Mouse (Mus musculus): ENCODE results near the gene Ren1. TPM values are rescaled to one million over a fixed set of nuclear protein-coding genes. Genes with fewer than 3 reads are reported as not detected.

Gene Ren1
- polyA plus RNA-seq, 1 experiment from 2014 or later: not detected

DNA sequence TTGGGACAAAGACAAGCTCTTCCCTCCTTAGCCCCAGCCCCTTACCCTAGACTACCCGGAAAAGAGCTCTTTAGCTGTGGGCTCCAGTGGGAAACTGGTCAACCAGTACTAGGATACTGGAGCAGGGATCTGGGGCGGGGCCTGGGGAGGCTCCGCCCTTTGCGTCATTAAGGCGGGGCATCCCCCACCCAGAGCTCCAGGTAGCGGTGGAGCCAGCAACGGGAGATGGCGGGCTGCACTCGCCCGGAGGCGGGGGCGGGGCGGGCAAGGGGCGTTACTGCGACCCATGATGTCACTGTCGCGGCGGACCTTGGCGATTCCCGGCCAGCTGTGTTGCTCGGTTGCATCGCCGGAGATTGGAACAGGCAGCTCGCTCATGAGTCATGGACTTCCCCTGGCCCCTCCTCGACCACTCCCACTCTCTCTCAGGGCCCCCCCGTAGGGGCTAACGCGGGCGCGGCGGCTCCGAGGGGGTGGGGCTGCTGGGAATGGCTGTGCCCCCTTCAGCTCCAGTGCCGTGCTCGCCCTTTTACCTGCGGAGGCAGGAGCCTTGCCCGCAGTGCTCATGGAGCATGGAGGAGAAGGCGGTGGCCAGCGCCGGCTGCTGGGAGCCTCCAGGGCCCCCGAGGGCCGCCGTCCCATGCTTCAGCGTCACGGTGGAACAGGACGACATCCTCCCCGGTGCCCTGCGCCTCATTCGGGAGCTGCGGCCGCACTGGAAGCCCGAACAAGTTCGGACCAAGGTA lies 13.1 kb downstream of the Ren1 start, which contains the start of gene Etnk2:
TSS of gene Etnk2 (plus strand) at position 297 of the 746 bp plus-strand sequence.
- Histone ChIP-seq H3K4me2 (peak within 1 kb of the TSS; percentile 93), H3K4me1 (ENCODE audit: control insufficient read depth, insufficient read depth, low read length) (peaks cover 24% of the 10 kb centered on the region), H3K27me3 (ENCODE audit: control insufficient read depth, insufficient read depth, low read length) (peaks cover 47% of the 10 kb centered on the region), H3K9me3 (replicated peaks; ENCODE audit: control insufficient read depth, low read length) (no peaks in the 10 kb centered on the region), H3K4me3 (ENCODE audit: low read depth, low read length) (peak within 1 kb of the TSS; percentile 66), H3K27ac (ENCODE audit: low read depth, low read length) (no peak within 1 kb of the TSS), H3K36me3 (ENCODE audit: control insufficient read depth, insufficient read depth, low read length) (no peaks in the 10 kb centered on the region), H3K9ac (ENCODE audit: low read depth, low read length) (peak within 1 kb of the TSS; percentile 66)
- under 1% methylated on average over 52 of the region's 52 CpGs for WGBS (ENCODE audit: insufficient replicate concordance)
- peak; percentile 52 for ATAC-seq (replicated peaks; ENCODE audit: insufficient number of reproducible peaks, low FRiP score, low TSS enrichment)

DNA sequence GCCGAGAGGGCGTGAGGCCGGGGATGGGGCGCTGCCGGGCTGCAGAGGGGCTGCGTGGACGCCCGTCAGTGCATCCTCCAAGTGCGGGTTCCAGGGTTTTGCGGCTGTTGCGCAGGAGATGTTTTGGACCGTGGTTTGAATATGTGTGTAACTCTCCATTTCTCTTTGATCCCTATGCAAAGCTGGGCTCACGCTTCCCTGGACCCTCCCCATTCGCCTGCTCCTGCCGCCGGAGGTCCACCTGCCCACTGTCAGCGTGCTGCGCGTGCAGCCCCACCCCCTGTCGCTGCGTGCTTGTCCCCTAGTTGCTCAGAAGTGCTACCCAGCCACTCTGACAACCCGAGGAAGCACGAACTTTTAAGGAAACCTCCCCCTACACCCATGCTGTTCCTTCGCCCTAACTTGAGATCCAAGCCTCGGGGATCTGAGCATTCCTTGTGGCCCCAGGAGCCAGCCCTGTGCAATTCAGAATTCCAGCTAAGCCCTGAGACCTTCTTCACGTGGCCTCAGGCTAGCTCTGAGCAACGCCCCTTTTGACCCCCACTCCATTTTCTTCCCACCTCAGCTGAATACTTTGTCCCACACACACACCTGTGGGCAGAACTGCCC lies 13.8 kb downstream of the Ren1 start:
- WGBS (ENCODE audit: insufficient replicate concordance): 2% methylated on average over 27 of the region's 27 CpGs
- no peak overlapping the region for H3K27ac ChIP-seq (ENCODE audit: low read depth, low read length)

DNA sequence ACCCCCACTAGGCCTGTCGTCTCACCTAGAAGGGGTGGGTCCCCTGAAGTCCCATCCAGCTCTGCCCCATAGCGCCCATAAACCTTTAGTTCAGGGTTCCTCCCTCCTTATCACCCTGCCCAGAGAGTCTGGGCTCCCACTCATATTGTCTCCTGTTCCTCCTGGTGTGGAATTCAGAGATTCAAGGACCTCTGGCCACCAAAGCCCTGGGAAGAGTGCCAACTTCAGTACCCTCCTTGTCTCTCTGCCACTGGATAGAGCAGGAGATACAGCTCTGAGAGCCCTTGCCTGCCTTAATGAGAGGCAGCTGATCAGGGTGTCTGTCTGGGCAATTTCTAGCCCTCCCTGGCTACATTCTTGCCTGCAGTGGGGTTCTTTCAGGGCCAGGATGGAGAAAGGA lies 14.6 kb downstream of the Ren1 start:
- no peak overlapping the region for H3K4me3 ChIP-seq (ENCODE audit: low read depth, low read length)
- H3K27me3 ChIP-seq (ENCODE audit: control insufficient read depth, insufficient read depth, low read length): peaks cover 40% of the 10 kb centered on the region
- H3K27ac ChIP-seq (ENCODE audit: low read depth, low read length): no peak overlapping the region
- ATAC-seq (replicated peaks; ENCODE audit: insufficient number of reproducible peaks, low FRiP score, low TSS enrichment): no peak
- no peaks in the 10 kb centered on the region for H3K9me3 ChIP-seq (replicated peaks; ENCODE audit: control insufficient read depth, low read length)
- 37% methylated on average over 2 of the region's 2 CpGs for WGBS (ENCODE audit: insufficient replicate concordance)
- H3K4me2 ChIP-seq: no peak overlapping the region
- no peaks in the 10 kb centered on the region for H3K36me3 ChIP-seq (ENCODE audit: control insufficient read depth, insufficient read depth, low read length)
- H3K9ac ChIP-seq (ENCODE audit: low read depth, low read length): no peak overlapping the region
- peaks cover 24% of the 10 kb centered on the region for H3K4me1 ChIP-seq (ENCODE audit: control insufficient read depth, insufficient read depth, low read length)

More for the DNA sequence above, 13.8 kb downstream of the Ren1 start:
- H3K4me1 ChIP-seq (ENCODE audit: control insufficient read depth, insufficient read depth, low read length): peaks cover 24% of the 10 kb centered on the region
- H3K4me3 ChIP-seq (ENCODE audit: low read depth, low read length): peak overlapping the region; percentile 66
- H3K4me2 ChIP-seq: peak overlapping the region; percentile 93
- H3K27me3 ChIP-seq (ENCODE audit: control insufficient read depth, insufficient read depth, low read length): peaks cover 43% of the 10 kb centered on the region
- no peak for ATAC-seq (replicated peaks; ENCODE audit: insufficient number of reproducible peaks, low FRiP score, low TSS enrichment)
- no peaks in the 10 kb centered on the region for H3K9me3 ChIP-seq (replicated peaks; ENCODE audit: control insufficient read depth, low read length)
- peak overlapping the region; percentile 66 for H3K9ac ChIP-seq (ENCODE audit: low read depth, low read length)
- no peaks in the 10 kb centered on the region for H3K36me3 ChIP-seq (ENCODE audit: control insufficient read depth, insufficient read depth, low read length)

DNA sequence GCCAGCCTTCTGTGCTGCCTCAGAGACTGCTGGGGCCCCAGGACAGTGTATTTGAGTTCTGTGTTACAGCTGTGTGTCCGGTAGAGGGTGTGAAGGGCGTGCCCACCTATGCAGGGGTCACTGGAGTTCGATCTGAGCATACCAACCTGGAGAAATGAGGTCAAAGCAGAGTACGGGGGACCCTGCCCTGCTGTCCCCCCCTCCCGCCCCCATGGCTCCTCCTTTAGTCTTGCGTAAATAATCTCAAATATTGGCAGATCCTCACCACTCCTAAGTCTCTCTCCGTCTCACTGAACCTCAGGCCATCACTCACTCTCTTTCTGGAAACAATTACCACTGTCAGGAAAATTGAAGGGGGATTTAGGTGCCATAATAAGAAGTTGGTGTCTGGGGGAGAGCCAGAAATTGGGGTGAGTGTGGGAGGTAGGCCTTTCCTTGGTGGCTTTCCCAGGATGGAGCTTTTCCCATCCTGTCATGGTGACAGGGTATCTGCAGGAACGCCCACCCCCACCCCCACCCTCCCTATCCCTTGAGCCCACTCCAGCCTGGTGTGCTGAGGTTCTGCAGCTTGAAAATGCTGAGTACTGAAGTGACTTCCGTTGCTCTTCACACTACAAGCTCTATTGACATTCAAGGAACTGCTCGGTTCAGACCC lies 16.8 kb downstream of the Ren1 start:
- no peak overlapping the region for H3K9ac ChIP-seq (ENCODE audit: low read depth, low read length)
- H3K27ac ChIP-seq (ENCODE audit: low read depth, low read length): no peak overlapping the region
- WGBS (ENCODE audit: insufficient replicate concordance): 52% methylated on average over 10 of the region's 10 CpGs
- H3K9me3 ChIP-seq (replicated peaks; ENCODE audit: control insufficient read depth, low read length): no peaks in the 10 kb centered on the region
- no peak overlapping the region for H3K4me3 ChIP-seq (ENCODE audit: low read depth, low read length)
- no peaks in the 10 kb centered on the region for H3K36me3 ChIP-seq (ENCODE audit: control insufficient read depth, insufficient read depth, low read length)
- no peak for ATAC-seq (replicated peaks; ENCODE audit: insufficient number of reproducible peaks, low FRiP score, low TSS enrichment)
- peaks cover 40% of the 10 kb centered on the region for H3K27me3 ChIP-seq (ENCODE audit: control insufficient read depth, insufficient read depth, low read length)
- no peak overlapping the region for H3K4me2 ChIP-seq
- peaks cover 24% of the 10 kb centered on the region for H3K4me1 ChIP-seq (ENCODE audit: control insufficient read depth, insufficient read depth, low read length)

DNA sequence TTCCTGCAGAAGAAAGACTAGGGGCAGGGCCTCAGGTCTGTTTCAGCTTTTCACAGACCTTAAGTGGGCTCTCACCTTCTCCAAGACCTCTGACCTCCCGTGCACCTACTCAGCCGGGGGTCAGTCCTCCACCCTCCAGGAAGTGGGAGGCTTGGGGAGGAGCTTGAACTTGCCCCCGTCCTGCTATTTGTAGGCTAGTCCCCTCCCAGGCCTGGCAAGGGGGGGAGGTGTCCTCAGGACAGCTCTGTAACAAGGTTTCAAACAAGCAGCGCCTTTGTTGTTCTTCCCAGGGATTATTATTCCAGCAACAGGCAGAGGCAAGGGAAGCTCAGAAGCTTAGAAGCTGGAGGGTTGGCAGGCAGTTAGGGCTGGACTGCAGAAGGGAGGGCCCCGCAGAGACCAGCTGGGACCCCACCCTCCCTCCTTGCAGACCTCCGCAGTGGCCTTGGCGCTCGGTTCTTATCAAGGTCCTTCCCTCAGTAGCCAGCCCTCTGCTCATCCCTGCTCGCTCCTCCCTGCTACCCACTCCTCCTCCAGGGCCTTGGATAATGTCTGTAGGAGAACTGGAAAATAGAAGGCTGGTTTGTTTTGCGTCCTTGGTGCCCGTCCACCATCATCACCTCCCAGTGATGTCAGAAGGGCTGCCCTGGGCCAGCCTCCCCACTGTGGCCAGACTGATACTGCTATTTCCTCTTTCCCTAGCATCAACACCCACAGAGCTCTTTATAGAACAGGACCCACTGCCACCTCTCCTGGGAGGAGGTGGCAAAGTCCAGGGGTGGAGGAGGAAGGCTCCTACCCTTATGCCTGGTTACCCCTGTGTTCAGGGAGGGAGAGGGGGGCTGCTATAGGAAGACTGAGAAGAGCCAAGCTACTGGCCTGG lies 17.5 kb downstream of the Ren1 start:
- peaks cover 24% of the 10 kb centered on the region for H3K4me1 ChIP-seq (ENCODE audit: control insufficient read depth, insufficient read depth, low read length)

DNA sequence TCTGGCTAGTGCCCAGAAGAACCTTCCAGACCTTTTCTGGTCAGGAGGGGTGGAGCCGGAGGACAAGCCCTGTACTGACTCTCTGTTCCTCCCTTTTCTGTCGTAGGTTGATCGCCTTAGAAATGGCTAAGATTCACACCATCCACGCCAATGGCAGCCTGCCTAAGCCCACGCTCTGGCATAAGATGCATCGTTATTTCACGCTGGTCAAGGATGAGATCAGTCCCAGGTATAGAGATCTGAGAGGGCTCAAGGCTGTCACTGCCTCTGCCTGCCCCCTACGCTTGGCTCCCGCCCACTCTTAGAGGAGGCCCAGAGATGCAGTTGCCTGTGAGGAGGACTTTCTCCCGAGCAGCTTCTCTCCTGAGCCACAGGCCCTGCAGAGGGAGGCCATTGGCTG lies 18.3 kb downstream of the Ren1 start:
- no peak overlapping the region for H3K4me3 ChIP-seq (ENCODE audit: low read depth, low read length)
- no peak for ATAC-seq (replicated peaks; ENCODE audit: insufficient number of reproducible peaks, low FRiP score, low TSS enrichment)
- peaks cover 28% of the 10 kb centered on the region for H3K27me3 ChIP-seq (ENCODE audit: control insufficient read depth, insufficient read depth, low read length)
- H3K27ac ChIP-seq (ENCODE audit: low read depth, low read length): no peak overlapping the region
- H3K4me2 ChIP-seq: no peak overlapping the region
- no peaks in the 10 kb centered on the region for H3K36me3 ChIP-seq (ENCODE audit: control insufficient read depth, insufficient read depth, low read length)
- H3K9me3 ChIP-seq (replicated peaks; ENCODE audit: control insufficient read depth, low read length): no peaks in the 10 kb centered on the region
- H3K9ac ChIP-seq (ENCODE audit: low read depth, low read length): no peak overlapping the region
- H3K4me1 ChIP-seq (ENCODE audit: control insufficient read depth, insufficient read depth, low read length): peaks cover 24% of the 10 kb centered on the region
- WGBS (ENCODE audit: insufficient replicate concordance): 50% methylated on average over 10 of the region's 10 CpGs

More for the DNA sequence above, 17.5 kb downstream of the Ren1 start:
- Histone ChIP-seq H3K9me3 (replicated peaks; ENCODE audit: control insufficient read depth, low read length) (no peaks in the 10 kb centered on the region), H3K27ac (ENCODE audit: low read depth, low read length) (no peak overlapping the region), H3K27me3 (ENCODE audit: control insufficient read depth, insufficient read depth, low read length) (peaks cover 33% of the 10 kb centered on the region), H3K4me2 (peak overlapping the region; percentile 27; the same call in 1 of the 2 replicates), H3K4me3 (ENCODE audit: low read depth, low read length) (no peak overlapping the region), H3K9ac (ENCODE audit: low read depth, low read length) (no peak overlapping the region), H3K36me3 (ENCODE audit: control insufficient read depth, insufficient read depth, low read length) (no peaks in the 10 kb centered on the region)
- no peak for ATAC-seq (replicated peaks; ENCODE audit: insufficient number of reproducible peaks, low FRiP score, low TSS enrichment)
- 4% methylated on average over 11 of the region's 11 CpGs for WGBS (ENCODE audit: insufficient replicate concordance)

DNA sequence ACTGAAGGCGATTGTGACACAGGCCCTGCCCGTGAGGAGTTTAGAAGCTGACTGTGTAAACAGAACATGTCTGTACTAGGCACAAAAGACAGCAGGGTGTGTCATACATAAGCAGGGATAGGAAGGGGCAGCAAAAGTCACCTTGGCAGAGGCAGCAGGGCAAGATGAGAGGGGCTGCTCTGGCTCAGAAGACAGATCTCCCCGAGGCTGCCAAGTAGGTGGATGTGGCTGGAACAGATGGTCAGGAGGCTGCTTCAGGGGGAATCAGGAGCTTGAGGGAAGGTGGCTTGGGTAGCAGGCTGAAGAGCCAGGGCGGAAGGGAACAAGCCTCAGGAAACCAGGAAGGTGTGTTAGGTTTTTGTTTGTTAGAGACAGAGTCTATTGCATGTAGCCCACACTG lies 20.0 kb downstream of the Ren1 start:
- 76% methylated on average over 4 of the region's 4 CpGs for WGBS (ENCODE audit: insufficient replicate concordance)
- Histone ChIP-seq H3K9me3 (replicated peaks; ENCODE audit: control insufficient read depth, low read length) (no peaks in the 10 kb centered on the region), H3K4me3 (ENCODE audit: low read depth, low read length) (no peak overlapping the region), H3K4me1 (ENCODE audit: control insufficient read depth, insufficient read depth, low read length) (peaks cover 10% of the 10 kb centered on the region), H3K36me3 (ENCODE audit: control insufficient read depth, insufficient read depth, low read length) (no peaks in the 10 kb centered on the region), H3K27me3 (ENCODE audit: control insufficient read depth, insufficient read depth, low read length) (peaks cover 11% of the 10 kb centered on the region; the same call in 1 of the 2 replicates), H3K9ac (ENCODE audit: low read depth, low read length) (no peak overlapping the region), H3K4me2 (no peak overlapping the region), H3K27ac (ENCODE audit: low read depth, low read length) (no peak overlapping the region)
- no peak for ATAC-seq (replicated peaks; ENCODE audit: insufficient number of reproducible peaks, low FRiP score, low TSS enrichment)

DNA sequence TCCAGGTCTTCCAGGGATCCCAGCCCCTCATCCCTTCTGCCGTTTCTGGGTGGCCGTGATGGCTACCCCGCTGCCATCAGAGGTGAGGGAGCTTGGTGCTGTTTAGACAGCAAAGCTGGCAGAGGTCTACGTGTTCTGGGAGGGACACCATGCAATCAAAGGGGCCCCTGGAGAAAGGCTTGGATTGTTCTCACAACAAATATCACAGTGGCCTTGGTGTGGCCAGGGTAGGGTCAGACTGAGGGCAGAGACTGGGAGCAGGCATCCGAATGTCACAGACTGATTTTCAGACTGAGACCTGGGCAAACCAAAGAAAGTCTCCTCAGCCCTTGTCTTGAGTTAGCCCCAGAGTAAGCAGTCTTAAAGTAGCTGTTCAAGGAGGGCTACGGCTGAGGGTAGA lies 21.1 kb downstream of the Ren1 start:
- H3K36me3 ChIP-seq (ENCODE audit: control insufficient read depth, insufficient read depth, low read length): no peaks in the 10 kb centered on the region
- H3K9ac ChIP-seq (ENCODE audit: low read depth, low read length): no peak overlapping the region
- H3K4me1 ChIP-seq (ENCODE audit: control insufficient read depth, insufficient read depth, low read length): peaks cover 10% of the 10 kb centered on the region
- H3K27me3 ChIP-seq (ENCODE audit: control insufficient read depth, insufficient read depth, low read length): peaks cover 1% of the 10 kb centered on the region; the same call in 1 of the 2 replicates
- no peak overlapping the region for H3K27ac ChIP-seq (ENCODE audit: low read depth, low read length)
- H3K4me3 ChIP-seq (ENCODE audit: low read depth, low read length): no peak overlapping the region
- H3K4me2 ChIP-seq: no peak overlapping the region
- no peaks in the 10 kb centered on the region for H3K9me3 ChIP-seq (replicated peaks; ENCODE audit: control insufficient read depth, low read length)
- no peak for ATAC-seq (replicated peaks; ENCODE audit: insufficient number of reproducible peaks, low FRiP score, low TSS enrichment)
- WGBS (ENCODE audit: insufficient replicate concordance): 77% methylated on average over 6 of the region's 6 CpGs
